Mouse (Mus musculus) adipose tissue, adult 10 weeks (tissue): ENCODE measurements around the gene Kif16b. TPM values are rescaled to one million over a fixed set of nuclear protein-coding genes. Genes with fewer than 3 reads are reported as not detected.

Experiments
- polyA plus RNA-seq: library from polyadenylated mRNA; stranded (reverse); fragments of 350-450 nt; fragmentation: Illumina TruSeq; extraction: RNeasy Lipid Tissue Mini Kit (QIAGEN cat#74804); gene quantifications from one replicate; pipeline ENCODE4 v1.2.3, GENCODE M21; 2014; ENCODE audit warnings: low read depth, low replicate concordance

The Kif16b gene
- 31.9 TPM for polyA plus RNA-seq

DNA sequence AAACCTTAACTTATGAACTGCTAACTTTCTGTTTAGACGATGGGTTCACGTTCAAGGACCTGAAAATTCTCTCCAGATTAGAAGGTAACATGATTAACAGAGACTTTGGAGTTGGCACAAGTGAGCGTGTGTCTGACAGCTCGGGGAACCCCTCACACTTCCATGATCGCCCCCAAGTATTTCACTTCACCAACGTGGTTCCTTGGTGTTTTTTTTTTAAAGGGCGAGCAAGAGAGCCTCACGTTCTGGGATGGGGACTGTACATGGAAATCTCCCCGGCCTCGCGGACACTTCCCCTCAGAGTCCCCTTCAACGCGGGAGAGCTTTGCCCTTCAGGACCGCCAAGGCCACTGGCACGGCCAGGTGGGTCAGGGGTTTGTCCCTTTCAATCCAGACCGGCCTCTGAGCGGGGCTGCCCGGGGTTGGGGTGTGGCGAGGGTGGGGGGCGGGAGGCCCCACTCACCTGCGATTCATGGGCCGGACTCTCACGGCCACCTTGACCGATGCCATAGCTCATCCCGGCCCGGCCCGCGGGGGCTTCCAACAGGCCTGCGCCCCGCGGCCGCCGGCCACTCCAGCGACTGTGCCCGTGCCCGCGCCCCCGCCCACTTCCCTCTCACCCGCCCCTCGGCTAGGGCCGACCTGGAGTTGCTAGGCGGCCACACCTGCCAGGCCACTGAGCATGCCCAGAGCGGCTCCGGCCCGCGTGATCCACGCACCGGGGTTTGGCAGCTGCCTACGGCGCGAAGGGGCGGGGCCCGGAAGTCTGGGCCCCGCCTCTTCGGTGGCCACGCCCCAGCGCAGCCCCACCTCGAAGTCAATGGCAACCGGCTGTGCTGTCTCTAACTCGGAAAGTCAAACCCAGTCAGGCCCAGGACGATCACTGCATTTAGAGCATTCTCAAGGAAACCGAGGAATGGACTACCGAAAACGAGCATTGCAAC, at the start of gene Kif16b:
Gene Kif16b, minus strand, starts transcription at position 670 of the 944 bp plus-strand sequence.

Other genes starting within 250 kb of the Kif16b start
- 35.7 TPM for gene Snrpb2, start 161.5 kb upstream of the Kif16b start, polyA plus RNA-seq
- not detected for gene Otor, start 176.9 kb upstream of the Kif16b start, polyA plus RNA-seq